Mouse (Mus musculus) spleen, adult 12 weeks (tissue): ENCODE results near the gene Sowahd.
A peak's percentile ranks its signal among the peaks of the same experiment; 100 is the strongest.
"Not testable (repeated sequence)": the region's sequence is repeated elsewhere in the genome, so short reads cannot be mapped to it uniquely, and the experiment has no call there.

Source experiments
- DNase-seq: peaks from one replicate; pipeline ENCODE4 v3.0.0; 2022; ENCODE audit warnings: low spot score

Gene Sowahd

DNA sequence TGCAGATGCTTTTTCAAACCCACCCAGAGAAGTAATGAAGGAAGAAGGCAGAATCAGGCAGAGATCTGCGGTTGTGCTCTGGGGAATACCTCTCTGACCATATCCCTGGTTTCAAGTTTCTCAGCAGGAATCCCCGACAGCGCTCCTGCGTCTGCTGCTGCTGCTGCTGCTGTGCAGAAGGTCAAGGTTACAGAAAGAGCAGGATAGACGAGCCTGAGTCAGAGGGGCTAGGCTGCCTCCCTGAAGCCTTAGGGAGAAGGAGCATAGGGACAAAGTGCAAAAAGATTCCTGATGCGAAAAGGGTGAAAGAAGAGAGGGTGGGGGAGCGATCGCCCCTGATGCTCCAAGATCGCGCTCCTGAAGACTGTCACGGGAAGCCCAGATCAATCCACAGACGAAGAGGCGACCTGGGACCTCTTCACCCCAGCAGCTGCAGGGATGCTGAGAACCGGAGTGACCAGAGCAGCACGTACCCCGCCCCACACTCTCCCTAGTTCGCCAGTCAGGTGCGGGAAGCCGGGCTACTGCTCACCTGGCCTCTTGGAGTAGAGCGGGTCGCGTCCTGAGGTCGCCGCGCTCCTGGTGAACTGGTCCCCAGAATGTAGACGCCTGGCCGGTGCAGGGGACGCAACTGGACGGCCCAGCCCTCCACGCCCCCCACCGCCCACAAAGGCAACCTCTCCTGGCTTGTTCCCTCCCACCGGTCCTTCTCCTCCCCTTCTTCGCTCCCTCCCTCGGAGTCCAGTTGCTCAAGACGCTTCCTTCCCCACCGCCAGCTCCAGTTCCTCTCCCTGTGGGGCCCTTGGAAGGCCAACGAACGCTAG, at the start of gene Sowahd:
Gene Sowahd, plus strand, starts transcription at position 780 of the 824 bp plus-strand sequence.
- DNase-seq: no peak

DNA sequence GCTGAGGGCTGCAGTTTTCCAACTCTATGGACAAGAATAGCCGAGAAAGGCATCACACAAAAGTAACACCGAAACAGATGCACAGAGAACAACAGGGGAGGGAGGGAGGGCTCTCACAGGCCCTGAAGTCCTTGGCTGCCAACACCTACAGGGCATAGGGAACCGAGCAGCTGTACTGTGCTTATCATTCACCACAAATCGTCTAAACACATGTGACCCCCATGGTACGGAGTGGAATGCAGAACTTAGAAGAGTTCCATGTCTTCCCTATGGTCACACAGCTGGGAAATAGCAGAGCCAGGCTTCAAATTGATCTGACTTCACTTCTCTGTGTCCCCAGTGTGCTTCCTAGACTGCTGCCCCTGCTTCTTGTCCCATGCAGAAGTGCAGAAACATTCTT, 34.8 kb upstream of the Sowahd start:
- no peak for DNase-seq

DNA sequence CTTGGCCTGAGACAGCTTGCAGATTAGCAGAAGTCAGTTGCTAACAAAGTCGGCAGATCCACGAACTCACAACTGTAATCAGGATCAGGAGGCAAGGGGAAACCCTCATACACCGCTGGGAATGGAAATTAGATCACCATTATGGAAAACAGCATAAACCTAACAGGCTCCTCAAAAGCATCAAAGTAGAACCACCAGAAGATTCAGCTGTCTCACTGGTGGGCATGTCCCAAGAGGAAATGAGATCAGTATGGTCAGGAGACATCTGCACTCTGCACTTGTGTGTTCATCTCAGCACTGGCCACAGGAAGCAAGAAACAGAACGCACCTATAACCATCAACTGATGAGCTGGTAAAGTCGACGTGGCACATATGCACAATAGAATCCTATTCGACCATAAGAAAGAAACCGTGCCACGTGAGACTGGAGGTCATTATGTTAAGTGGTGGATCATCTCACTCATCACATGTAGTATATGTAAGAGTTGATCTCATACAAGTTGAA, 30.4 kb upstream of the Sowahd start:
- no peak for DNase-seq

GRCm38 (mm10) chrX:37019045-37019444, 29.6 kb upstream of the Sowahd start:
- DNase-seq: no peak

GRCm38 (mm10) chrX:37022690-37023089, 26.0 kb upstream of the Sowahd start:
- DNase-seq: peak; percentile 23

GRCm38 (mm10) chrX:37023652-37024309, 24.9 kb upstream of the Sowahd start:
- no peak for DNase-seq

GRCm38 (mm10) chrX:37028378-37028777, 20.3 kb upstream of the Sowahd start:
- no peak for DNase-seq

DNA sequence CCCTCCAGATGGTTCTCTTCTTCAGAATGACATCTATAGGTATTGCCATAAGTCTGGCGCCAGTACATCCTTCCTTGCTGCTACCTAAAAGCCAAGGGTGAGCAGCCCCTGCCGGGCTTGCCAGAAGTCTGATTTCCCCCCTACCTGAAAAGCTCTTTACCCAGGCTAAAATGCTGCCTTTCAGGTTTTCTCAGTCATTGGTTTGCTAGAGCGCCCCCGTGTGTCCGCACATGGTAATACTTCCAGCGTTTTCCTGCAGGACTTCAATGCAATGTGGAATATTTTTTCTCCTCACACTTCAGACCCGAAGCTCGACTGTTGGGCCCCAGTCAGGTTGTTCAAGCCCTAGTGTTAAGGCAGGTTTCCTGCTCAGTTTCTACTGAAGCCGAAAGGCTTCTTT, 5.9 kb upstream of the Sowahd start:
- DNase-seq: peak; percentile 25

GRCm38 (mm10) chrX:37048890-37049823, 512 bp downstream of the Sowahd start:
- no peak for DNase-seq

DNA sequence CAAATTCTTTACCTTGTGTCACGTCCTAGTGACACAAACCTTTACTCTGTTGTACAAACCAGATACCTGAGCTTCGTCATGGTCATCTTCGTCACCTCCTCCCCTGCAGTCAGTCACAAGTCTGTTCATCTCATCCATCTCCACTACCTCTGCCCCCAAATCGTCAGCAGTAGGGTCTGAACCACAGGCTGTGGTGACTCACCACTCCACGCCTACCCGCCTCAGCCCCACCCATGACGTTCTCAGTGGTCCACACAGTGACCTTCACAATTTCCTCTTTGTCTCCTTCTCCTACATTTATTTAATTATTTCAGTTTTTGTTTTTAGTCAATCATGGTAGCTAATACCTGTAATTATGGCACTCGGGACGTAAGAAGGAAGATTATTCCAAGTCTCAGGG, 15.3 kb downstream of the Sowahd start:
- no peak for DNase-seq

DNA sequence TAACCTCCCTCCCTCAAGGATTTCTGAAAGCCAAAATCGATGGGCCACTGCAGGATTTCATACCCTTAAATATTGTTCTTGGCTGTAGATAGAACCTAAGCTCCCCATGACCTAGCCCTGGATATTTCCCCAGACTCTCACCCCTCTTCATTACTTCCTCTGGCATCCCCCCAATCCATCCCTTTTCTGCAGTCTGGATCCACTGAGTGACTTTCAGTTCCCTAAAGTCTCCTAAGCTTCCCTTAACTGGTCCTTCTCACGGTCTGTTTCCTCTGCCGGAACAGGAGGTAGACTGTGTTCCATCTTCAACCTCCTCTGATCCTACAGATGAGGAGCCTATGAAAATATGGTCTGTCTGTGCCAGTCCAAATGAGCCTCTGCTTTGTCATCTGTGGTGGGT, 18.7 kb downstream of the Sowahd start:
- DNase-seq: no peak

- no peak for DNase-seq
These were observed 20.1 kb downstream of the Sowahd start for GRCm38 (mm10) chrX:37068766-37069165.

DNA sequence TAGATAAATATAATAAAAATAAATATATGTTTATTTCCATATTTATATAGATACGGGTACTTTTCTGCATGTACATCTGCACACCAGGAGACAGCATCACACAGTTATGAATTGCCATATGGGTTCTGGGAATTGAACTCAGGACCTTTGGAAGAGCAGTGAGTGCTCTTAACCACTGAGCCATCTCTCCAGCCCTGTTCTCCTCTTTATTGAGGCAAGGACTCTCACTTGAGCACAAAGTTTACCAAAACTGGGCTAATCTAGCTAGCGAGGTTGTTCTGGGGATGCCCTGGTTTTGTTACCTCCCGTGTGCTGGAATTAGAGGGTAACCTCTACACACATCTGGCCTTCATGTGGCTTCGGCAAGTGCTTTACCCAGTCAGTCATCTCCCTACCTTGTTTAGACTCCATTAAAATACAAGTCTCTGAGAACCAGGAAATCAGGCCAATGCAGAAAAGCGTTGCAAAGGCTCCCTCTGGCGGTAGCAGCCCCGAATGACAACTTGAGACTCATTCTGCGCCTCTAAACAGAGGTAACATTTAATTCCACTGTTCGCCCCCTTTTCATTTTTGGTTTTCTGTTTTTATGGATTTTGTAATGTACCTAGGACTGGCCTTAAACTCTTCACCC, 25.7 kb downstream of the Sowahd start:
- peak; percentile 37 for DNase-seq

- DNase-seq: no peak
These were observed 28.0 kb downstream of the Sowahd start for GRCm38 (mm10) chrX:37076651-37077050.

GRCm38 (mm10) chrX:37080345-37080744, 31.7 kb downstream of the Sowahd start:
- DNase-seq: not testable (repeated sequence)

GRCm38 (mm10) chrX:37081194-37081593, 32.5 kb downstream of the Sowahd start:
- no peak for DNase-seq

DNA sequence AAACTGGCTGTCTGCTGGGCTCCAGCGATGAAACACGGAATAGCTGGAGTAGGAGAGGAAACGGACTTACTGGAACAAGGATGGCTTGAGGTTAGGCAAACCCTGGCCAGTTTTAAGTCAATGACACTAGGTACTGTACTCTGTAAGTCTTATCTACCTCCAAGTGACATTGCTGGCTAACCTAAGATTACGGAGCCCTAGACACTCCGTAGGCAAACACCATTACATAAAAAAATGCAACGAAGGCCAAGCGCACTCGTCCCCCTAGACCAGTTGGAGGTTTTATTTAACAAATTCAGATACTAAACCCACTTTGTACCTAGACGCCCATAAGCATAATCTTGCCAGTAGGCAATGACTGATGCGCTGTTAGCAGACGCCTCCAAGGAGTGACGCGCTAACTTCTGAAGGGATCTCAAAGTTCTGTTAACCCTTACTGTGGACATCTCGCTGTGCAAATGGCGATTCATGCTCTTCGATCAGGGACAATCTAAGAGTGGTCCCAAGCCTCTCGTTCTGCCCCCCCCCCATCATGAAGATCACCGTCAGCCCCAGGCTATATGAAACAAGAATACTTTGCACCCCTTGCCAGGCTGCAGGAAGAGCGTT, 35.8 kb downstream of the Sowahd start:
- peak; percentile 4 for DNase-seq

- peak; percentile 84 for DNase-seq
These were observed 36.4 kb downstream of the Sowahd start, which contains the start of gene Rpl39 for GRCm38 (mm10) chrX:37084927-37085660. Gene Rpl39, minus strand, starts transcription at chrX:37085402.

DNA sequence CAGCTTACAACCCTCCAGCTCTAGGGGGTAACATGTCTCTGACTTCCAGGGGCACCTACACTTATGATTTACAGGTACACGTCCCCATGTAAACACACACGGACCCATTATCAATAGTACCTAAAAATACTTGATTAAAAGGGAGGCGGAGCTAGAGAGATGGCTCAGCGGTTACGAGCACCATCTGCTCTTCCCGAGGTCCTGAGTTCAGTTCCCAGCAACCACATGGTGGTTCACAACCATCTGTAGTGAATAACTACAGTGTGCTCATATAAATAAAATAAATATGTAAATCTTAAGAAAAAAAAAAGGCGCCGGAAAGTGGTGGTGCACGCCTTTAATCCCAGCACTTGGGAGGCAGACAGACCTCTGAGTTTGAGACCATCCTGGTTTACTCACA, 37.0 kb downstream of the Sowahd start:
- DNase-seq: no peak

DNA sequence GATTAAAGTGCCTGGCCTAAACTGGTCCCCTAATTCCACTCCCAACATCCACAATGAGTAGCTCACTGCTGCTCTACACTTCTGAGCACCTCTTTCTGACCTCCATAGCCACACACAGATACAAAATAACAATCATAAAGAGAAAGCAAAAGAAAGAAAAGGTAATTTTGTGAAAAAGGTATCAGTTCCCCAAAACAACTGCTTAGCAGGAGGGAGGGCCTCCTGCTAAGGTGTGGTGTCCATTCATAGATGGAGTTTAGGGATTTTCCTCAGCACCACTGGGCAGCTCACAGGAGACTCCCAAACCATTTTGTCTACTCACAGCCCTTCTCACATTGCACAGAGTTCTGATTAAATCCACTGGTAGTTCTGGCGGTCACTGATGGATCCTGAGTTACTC, 40.1 kb downstream of the Sowahd start:
- DNase-seq: no peak
